Mouse (Mus musculus) thymus, adult 2 months (tissue): ENCODE results near the gene Auts2.

Source experiments
- CTCF ChIP-seq: fragments of 200-500 bp; IDR thresholded peaks from 2 replicates; pipeline ENCODE4 v1.5.1; 2012; ENCODE audit warnings: mild to moderate bottlenecking, control low read depth, low read length, moderate library complexity, borderline replicate concordance; ENCODE audit not compliant: control insufficient read depth, poor library complexity, insufficient read depth; ENCODE audit errors: extremely low read depth
- POLR2A ChIP-seq: fragments of 200-500 bp; IDR thresholded peaks from 2 replicates; pipeline ENCODE4 v1.6.1; 2012; ENCODE audit warnings: mild to moderate bottlenecking, low read length, control low read depth, moderate library complexity; ENCODE audit not compliant: control insufficient read depth, poor library complexity, insufficient read depth; ENCODE audit errors: extremely low read depth

- TF ChIP-seq CTCF: no peak
- TF ChIP-seq POLR2A: no peak
Observed at GRCm38 (mm10) chr5:131395756-131396155, 1147.4 kb downstream of the Auts2 start.
